Mouse (Mus musculus) midbrain, embryonic 14.5 days (tissue): Measurements from ENCODE around the gene Shmt2. TPM values are rescaled to one million over a fixed set of nuclear protein-coding genes. Genes with fewer than 3 reads are reported as not detected.

Experiments used
- ATAC-seq: fragments of 200-750 bp; cut with Nextera tagmentation; 2 replicates; pipeline ENCODE4 v1.8.0; 2017; ENCODE audit warnings: moderate number of reproducible peaks, moderate library complexity; ENCODE audit not compliant: low FRiP score, low TSS enrichment
- DNase-seq: peaks from one replicate; pipeline ENCODE4 v3.0.0-alpha.2; 2015
- H3K27ac ChIP-seq: fragments of 300-500 bp; sonication (generic); replicated peaks from 2 replicates; pipeline ENCODE4 v1.5.1; 2014; ENCODE audit warnings: mild to moderate bottlenecking, low read depth, low read length, moderate library complexity
- H3K27me3 ChIP-seq: fragments of 300-500 bp; sonication (generic); 2 replicates; pipeline ENCODE4 v1.6.1; 2014; ENCODE audit warnings: low read length, control low read depth, mixed read lengths; ENCODE audit not compliant: control insufficient read depth, insufficient read depth
- H3K36me3 ChIP-seq: fragments of 300-500 bp; sonication (generic); 2 replicates; pipeline ENCODE4 v1.6.1; 2014; ENCODE audit warnings: low read length, control low read depth; ENCODE audit not compliant: control insufficient read depth, insufficient read depth
- H3K4me1 ChIP-seq: fragments of 300-500 bp; sonication (generic); 2 replicates; pipeline ENCODE4 v1.6.1; 2014; ENCODE audit warnings: mild to moderate bottlenecking, antibody characterized with exemption, low read length, control low read depth; ENCODE audit not compliant: control insufficient read depth, insufficient read depth
- H3K4me2 ChIP-seq: fragments of 300-500 bp; sonication (generic); 2 replicates; pipeline ENCODE4 v1.6.1; 2014; ENCODE audit warnings: mild to moderate bottlenecking, low read length, moderate library complexity
- H3K4me3 ChIP-seq: fragments of 300-500 bp; sonication (generic); replicated peaks from 2 replicates; pipeline ENCODE4 v1.5.1; 2014; ENCODE audit warnings: low read depth, low read length
- H3K9ac ChIP-seq: fragments of 300-500 bp; sonication (generic); replicated peaks from 2 replicates; pipeline ENCODE4 v1.6.1; 2014; ENCODE audit warnings: mild to moderate bottlenecking, low read length, moderate library complexity
- H3K9me3 ChIP-seq: fragments of 300-500 bp; sonication (generic); 2 replicates; pipeline ENCODE4 v1.6.1; 2016; ENCODE audit warnings: low read length, control low read depth, mixed read lengths; ENCODE audit not compliant: control insufficient read depth
- WGBS: fragments of 180-500 bp; shearing (Covaris S2); extraction: QIAGEN DNeasy Blood & Tissue Kit; methylation state at CpG from one replicate; pipeline ENCODE4 v1.1.7; 2014; 5-methylcytosine and 5-hydroxymethylcytosine counted together
- polyA plus RNA-seq: library from polyadenylated mRNA; unstranded; fragments of >200 nt; fragmentation: Nextera tagmentation; extraction: Ambion mirVana; gene quantifications from 2 replicates; pipeline ENCODE4 v1.2.1, GENCODE M21; 2014

Shmt2 gene
- polyA plus RNA-seq, 1 experiment from 2014 or later, result 48.9 TPM

DNA sequence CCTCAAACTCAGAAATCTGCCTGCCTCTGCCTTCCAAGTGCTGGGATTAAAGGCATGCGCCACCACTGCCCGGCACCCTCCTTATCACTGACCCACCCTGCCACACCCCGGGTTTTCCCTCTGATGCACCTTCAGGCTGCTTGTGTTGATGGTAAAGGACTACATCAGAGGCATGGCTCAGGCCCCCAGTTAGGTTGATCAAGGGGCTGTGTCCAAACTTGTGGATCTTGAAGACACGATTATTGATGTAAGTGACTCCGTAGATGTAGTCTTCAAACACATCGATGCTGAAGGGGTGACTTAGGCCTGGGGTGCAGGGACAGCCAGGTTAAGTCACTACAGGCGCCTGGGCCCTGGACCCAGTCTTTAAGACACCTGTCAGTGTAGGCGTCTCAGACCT, 19.3 kb upstream of the Shmt2 start:
- no peak overlapping the region for H3K4me3 ChIP-seq

DNA sequence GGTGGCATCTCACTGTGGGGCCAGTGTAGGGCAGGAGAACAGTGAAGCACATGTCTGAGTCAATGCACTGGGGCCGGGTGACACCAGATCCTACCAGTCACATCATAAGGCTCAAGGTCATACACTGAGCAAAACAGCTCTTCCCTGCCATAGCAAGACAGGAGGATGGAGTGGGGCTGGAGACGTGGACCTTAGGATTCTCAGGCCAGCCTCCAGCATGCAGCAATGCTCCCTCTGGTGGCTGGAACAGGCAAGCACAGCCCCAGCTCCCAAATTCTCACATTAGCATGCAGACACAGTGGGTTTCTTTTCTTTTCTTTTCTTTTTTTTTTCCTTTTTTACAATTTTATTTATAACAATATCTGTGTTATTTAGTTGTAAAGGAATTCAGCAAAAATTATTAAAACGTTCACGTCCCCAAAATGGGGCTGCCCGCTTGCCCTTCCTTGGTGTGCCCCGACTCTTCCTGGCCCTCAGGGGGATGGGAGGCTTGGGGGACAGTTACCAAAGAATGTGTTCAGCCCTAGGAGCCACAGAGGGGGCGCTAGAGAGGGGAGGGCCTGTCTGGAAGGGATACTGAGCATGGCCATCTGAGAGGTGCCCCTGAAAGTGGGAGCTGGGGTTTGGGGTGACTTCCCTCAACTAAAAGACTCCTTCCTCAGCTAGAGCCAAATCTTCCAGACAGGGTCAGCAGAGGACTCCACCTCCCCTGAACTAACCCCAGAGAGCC, 15.8 kb upstream of the Shmt2 start:
- Histone ChIP-seq H3K4me3 (no peak overlapping the region), H3K27me3 (peaks cover 22% of the 10 kb centered on the region), H3K36me3 (peaks cover 49% of the 10 kb centered on the region), H3K4me2 (no peak overlapping the region), H3K9me3 (no peaks in the 10 kb centered on the region), H3K4me1 (peaks cover 41% of the 10 kb centered on the region), H3K9ac (no peak overlapping the region), H3K27ac (peak overlapping the region; percentile 74)
- ATAC-seq, result 0 out of 2 replicates have a peak, but pooled peaks have one; percentile 19
- peak; percentile 90 for DNase-seq
- 23% methylated on average over 7 of the region's 7 CpGs for WGBS

More for the DNA sequence above, 19.3 kb upstream of the Shmt2 start:
- 95% methylated on average over 8 of the region's 8 CpGs for WGBS
- H3K9me3 ChIP-seq, result no peaks in the 10 kb centered on the region
- no peak overlapping the region for H3K4me2 ChIP-seq
- peaks cover 83% of the 10 kb centered on the region for H3K36me3 ChIP-seq
- no peak for ATAC-seq
- no peaks in the 10 kb centered on the region for H3K27me3 ChIP-seq
- no peak overlapping the region for H3K9ac ChIP-seq
- peaks cover 9% of the 10 kb centered on the region for H3K4me1 ChIP-seq
- H3K27ac ChIP-seq, result no peak overlapping the region
- DNase-seq, result no peak

DNA sequence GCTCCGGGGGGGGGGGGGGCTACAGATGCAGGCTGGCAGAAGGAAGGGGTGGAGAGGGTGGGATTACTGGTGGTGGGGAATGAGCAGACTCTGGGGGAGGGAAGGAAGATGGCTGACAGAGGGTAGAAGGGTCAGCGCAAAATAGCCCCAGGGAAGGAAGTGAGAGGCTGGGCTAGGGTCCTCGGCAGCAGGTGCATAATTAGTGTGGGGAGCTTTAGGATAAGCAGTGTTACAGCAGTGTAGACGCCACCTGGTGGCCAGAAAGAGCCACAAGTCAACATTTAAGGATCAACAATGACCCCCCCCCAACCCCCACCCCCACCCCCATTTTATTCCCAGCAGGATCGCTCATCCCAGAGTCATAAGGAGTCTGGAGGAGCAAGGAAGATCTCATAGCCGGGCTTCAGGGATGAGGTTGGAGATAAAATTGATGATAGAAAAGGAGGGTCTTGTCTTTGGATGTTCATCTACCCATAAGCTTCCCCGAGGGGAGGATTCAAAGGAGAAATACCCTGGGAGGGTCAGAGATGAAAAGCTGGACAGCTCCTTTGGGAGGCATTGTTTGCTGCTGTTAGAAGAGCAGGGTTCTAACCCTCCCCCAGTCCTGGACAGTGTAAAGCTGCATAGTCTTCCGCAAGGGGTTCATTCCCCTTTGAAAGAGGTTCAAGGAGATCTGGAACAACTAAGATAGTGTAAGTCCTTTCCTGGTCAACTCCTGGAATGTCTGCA, 14.5 kb upstream of the Shmt2 start:
- peaks cover 36% of the 10 kb centered on the region for H3K36me3 ChIP-seq
- peak overlapping the region; percentile 75 for H3K27ac ChIP-seq
- H3K9me3 ChIP-seq, result no peaks in the 10 kb centered on the region
- 9% methylated on average over 8 of the region's 8 CpGs for WGBS
- no peak overlapping the region; the same call in 1 of the 2 replicates for H3K9ac ChIP-seq
- H3K4me2 ChIP-seq, result peak overlapping the region; percentile 76
- peak; percentile 87 for DNase-seq
- peaks cover 49% of the 10 kb centered on the region for H3K4me1 ChIP-seq
- peak; percentile 44; the same call in 1 of the 2 replicates for ATAC-seq
- peaks cover 32% of the 10 kb centered on the region for H3K27me3 ChIP-seq
- H3K4me3 ChIP-seq, result no peak overlapping the region

DNA sequence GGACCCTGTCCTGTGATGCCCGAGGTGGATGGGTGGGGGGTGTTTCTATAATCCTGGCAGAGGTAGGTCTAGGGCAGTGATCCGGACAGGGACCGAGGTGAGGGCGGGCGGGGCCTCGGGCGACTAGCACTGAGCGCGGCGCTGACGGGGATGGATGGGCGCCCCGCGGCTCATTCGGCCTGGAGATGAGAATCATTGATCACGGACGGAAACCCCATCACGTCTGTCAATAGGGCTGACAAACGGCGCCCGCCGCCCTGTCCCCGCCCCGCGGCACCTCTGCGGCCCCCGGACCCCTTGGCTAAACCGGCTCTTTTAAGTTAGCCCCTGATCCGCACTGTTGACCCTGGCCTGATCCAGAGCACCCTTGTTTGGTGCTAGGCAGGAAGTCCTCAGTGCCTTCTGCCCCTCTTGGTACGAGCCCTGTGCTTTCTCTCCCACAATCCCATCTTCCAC, 12.7 kb upstream of the Shmt2 start:
- Histone ChIP-seq H3K4me1 (peaks cover 66% of the 10 kb centered on the region), H3K4me2 (peak overlapping the region; percentile 76), H3K4me3 (peak overlapping the region; percentile 56), H3K36me3 (peaks cover 19% of the 10 kb centered on the region), H3K9me3 (no peaks in the 10 kb centered on the region), H3K27me3 (peaks cover 39% of the 10 kb centered on the region), H3K9ac (peak overlapping the region; percentile 72), H3K27ac (peak overlapping the region; percentile 75)
- under 1% methylated on average over 30 of the region's 30 CpGs for WGBS
- 0 out of 2 replicates have a peak, but pooled peaks have one; percentile 9 for ATAC-seq
- DNase-seq, result no peak

DNA sequence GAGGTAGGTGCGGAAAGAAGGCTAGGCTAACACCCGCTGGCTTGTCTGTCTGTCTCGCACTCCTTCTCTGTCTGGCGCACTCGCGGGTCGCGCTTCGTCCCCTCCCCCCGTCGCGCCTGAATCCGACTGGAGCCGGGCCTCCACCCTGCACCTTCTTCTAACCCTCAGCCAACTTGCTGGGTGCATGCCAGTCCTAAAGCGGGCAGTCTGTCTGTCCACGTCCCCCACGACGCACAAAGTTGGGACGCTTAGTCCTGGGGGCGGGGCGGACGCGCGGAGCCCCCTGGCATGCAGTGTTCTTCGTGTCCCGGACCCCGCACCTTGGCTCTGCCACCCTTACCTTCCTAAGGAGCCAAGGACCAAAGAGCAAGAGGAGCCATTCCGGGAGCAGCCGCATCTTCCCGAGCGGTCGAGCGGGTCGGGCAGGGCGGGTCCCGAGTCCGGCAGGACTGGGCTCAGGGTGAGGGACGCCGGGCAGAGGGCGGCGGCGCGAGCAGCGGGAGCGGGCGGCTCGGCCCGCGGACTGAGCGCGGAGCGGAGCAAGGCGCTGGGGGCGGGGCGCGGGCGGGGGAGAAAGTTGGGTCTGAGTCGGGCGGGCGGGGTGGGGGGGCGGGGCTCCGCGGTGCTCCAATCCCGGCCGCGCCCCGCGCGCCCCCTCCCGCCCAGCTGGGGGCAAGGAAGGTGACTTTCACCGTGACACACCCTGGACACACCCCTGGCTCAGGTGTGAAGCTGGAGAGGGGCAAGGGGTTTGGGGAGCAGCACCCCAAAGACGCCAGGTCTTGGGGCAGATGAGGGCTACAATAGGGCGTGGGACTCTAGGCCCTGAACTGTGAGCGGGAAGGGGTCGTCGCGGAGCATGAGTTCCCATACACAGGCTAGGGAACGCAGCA, 12.0 kb upstream of the Shmt2 start, which contains the start of gene Nxph4:
Gene Nxph4 (minus strand): TSS at position 524 of the 893 bp plus-strand sequence.
- peak within 1 kb of the TSS; percentile 72 for H3K9ac ChIP-seq
- H3K27me3 ChIP-seq, result peaks cover 46% of the 10 kb centered on the region
- H3K27ac ChIP-seq, result peak within 1 kb of the TSS; percentile 75
- H3K4me3 ChIP-seq, result peak within 1 kb of the TSS; percentile 56
- peak; percentile 22; the same call in 1 of the 2 replicates for ATAC-seq
- H3K36me3 ChIP-seq, result peaks cover 12% of the 10 kb centered on the region
- H3K9me3 ChIP-seq, result no peaks in the 10 kb centered on the region
- under 1% methylated on average over 62 of the region's 78 CpGs for WGBS
- peaks cover 73% of the 10 kb centered on the region for H3K4me1 ChIP-seq
- peak within 1 kb of the TSS; percentile 76 for H3K4me2 ChIP-seq
- DNase-seq, result no peak

DNA sequence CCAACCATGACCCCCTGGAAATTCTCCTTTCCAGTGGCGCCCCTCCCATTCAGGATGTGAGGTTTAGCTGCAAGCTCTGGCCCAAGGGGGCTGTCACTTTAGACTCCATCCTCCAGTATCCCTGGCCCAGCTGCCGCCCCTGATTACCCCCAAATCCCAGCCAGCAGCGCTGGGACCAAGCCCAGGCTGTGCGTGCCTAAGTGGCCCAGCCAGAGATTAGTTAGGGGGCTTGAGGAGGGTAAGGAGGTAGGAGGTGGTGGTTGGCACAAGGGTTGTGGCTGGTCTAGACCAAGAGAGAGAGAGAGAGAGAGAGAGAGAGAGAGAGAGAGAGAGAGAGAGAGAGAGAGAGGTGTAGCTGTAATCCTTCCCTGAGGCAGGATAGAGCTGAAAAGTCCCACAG, 9.3 kb upstream of the Shmt2 start:
- WGBS, result 4% methylated on average over 4 of the region's 4 CpGs
- H3K36me3 ChIP-seq, result no peaks in the 10 kb centered on the region
- no peaks in the 10 kb centered on the region for H3K9me3 ChIP-seq
- peak overlapping the region; percentile 56 for H3K4me3 ChIP-seq
- peaks cover 70% of the 10 kb centered on the region for H3K27me3 ChIP-seq
- ATAC-seq, result no peak
- H3K4me1 ChIP-seq, result peaks cover 88% of the 10 kb centered on the region
- DNase-seq, result no peak
- H3K9ac ChIP-seq, result peak overlapping the region; percentile 72; the same call in 1 of the 2 replicates
- H3K27ac ChIP-seq, result peak overlapping the region; percentile 81
- H3K4me2 ChIP-seq, result peak overlapping the region; percentile 76

DNA sequence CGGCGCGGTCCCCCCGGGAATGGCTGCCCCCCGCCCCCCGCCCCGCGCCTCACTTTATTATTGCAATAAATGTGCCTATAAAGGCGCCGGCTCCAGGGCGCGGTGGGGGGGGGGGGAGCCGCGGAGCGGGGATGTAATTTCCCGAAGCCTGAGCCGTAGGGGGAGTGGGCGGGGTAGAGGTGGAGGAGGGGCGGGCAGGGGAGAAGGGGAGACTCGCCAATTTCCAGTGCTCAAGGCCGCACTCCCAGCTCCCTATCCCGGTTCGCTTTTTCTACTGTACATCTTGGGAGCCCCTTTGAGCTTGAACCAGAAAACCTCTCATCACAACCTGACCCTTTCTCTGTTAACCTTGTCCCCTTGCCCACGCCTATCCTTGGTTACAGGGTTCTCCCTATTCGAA, 8.7 kb upstream of the Shmt2 start:
- H3K4me3 ChIP-seq, result peak overlapping the region; percentile 56
- peak overlapping the region; percentile 72 for H3K9ac ChIP-seq
- ATAC-seq (no peak), DNase-seq (no peak)
- peak overlapping the region; percentile 76 for H3K4me2 ChIP-seq
- H3K27me3 ChIP-seq, result peaks cover 76% of the 10 kb centered on the region
- peak overlapping the region; percentile 81 for H3K27ac ChIP-seq
- no peaks in the 10 kb centered on the region for H3K9me3 ChIP-seq
- under 1% methylated on average over 18 of the region's 25 CpGs for WGBS
- peaks cover 88% of the 10 kb centered on the region for H3K4me1 ChIP-seq
- H3K36me3 ChIP-seq, result no peaks in the 10 kb centered on the region

DNA sequence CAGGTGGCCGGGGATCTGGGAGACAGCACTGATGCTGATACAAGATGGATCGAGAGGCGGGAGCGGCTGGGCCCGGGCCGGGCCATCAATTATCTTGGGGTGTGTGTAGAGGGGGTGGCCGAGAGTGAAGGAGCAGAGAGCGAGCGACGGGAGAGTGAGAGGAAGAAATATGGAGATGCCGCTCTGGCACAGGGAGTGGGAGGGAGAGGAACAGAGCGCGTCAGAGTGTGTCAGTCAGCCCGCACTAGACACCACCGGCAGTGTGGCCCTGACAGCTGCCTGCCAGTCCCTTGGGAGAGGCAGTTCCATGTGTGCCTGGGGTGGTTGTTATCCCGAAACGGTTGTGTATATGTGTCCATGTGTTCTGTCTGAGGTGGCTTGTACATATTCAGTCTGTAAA, 5.2 kb upstream of the Shmt2 start:
- DNase-seq, result no peak

More for the DNA sequence above, 5.2 kb upstream of the Shmt2 start:
- H3K4me2 ChIP-seq, result peak overlapping the region; percentile 76
- no peaks in the 10 kb centered on the region for H3K9me3 ChIP-seq
- 2% methylated on average over 17 of the region's 17 CpGs for WGBS
- peaks cover 68% of the 10 kb centered on the region for H3K27me3 ChIP-seq
- H3K4me1 ChIP-seq, result peaks cover 73% of the 10 kb centered on the region
- peak; percentile 22; the same call in 1 of the 2 replicates for ATAC-seq
- peak overlapping the region; percentile 79 for H3K27ac ChIP-seq
- H3K36me3 ChIP-seq, result no peaks in the 10 kb centered on the region
- peak overlapping the region; percentile 36 for H3K9ac ChIP-seq
- H3K4me3 ChIP-seq, result peak overlapping the region; percentile 16
